Mouse (Mus musculus) intestine, embryonic 14.5 days (tissue): ENCODE measurements at regions not wholly inside any gene's neighbourhood (a gene's known extent, or its start where the extent isn't known, plus 50 kb on each side); places are given as distances from the start of the nearest gene placed in this dataset.

Source experiments
- ATAC-seq: fragments of 200-750 bp; cut with Nextera tagmentation; replicated peaks from 2 replicates; pipeline ENCODE4 v1.8.0; 2017; ENCODE audit warnings: low read depth, moderate number of reproducible peaks, moderate TSS enrichment, moderate library complexity; ENCODE audit not compliant: low FRiP score, low TSS enrichment
- DNase-seq: peaks from one replicate; pipeline ENCODE4 v3.0.0-alpha.2; 2018; ENCODE audit warnings: low spot score
- H3K27ac ChIP-seq: fragments of 300-500 bp; sonication (generic); 2 replicates; pipeline ENCODE4 v1.5.1; 2014; ENCODE audit warnings: low read depth, mild to moderate bottlenecking, control low read depth
- H3K27me3 ChIP-seq: fragments of 300-500 bp; sonication (generic); replicated peaks from 2 replicates; pipeline ENCODE4 v1.6.1; 2014; ENCODE audit warnings: low read length, control low read depth; ENCODE audit not compliant: control insufficient read depth, insufficient read depth
- H3K36me3 ChIP-seq: fragments of 300-500 bp; sonication (generic); 2 replicates; pipeline ENCODE4 v1.6.1; 2014; ENCODE audit warnings: low read length, control low read depth; ENCODE audit not compliant: control insufficient read depth, insufficient read depth
- H3K4me1 ChIP-seq: fragments of 300-500 bp; sonication (generic); replicated peaks from 2 replicates; pipeline ENCODE4 v1.6.1; 2014; ENCODE audit warnings: low read length, control low read depth, mixed read lengths; ENCODE audit not compliant: control insufficient read depth, insufficient read depth
- H3K4me2 ChIP-seq: fragments of 300-500 bp; sonication (generic); 2 replicates; pipeline ENCODE4 v1.6.1; 2014; ENCODE audit warnings: low read length
- H3K4me3 ChIP-seq: fragments of 300-500 bp; sonication (generic); 2 replicates; pipeline ENCODE4 v1.5.1; 2014; ENCODE audit warnings: low read depth, low read length, control low read depth, mixed read lengths
- H3K9ac ChIP-seq: fragments of 300-500 bp; sonication (generic); 2 replicates; pipeline ENCODE4 v1.6.1; 2014; ENCODE audit warnings: mild to moderate bottlenecking, low read length
- H3K9me3 ChIP-seq: fragments of 300-500 bp; sonication (generic); 2 replicates; pipeline ENCODE4 v1.6.1; 2016; ENCODE audit warnings: low read length, control low read depth; ENCODE audit not compliant: control insufficient read depth
- WGBS: fragments of 180-500 bp; shearing (Covaris S2); extraction: QIAGEN DNeasy Blood & Tissue Kit; methylation state at CpG from one replicate; pipeline ENCODE4 v1.1.7; 2014; 5-methylcytosine and 5-hydroxymethylcytosine counted together

GRCm38 (mm10) chr4:131252602-131253442 is 308.6 kb downstream of the Matn1 start:
- Histone ChIP-seq H3K36me3 (no peaks in the 10 kb centered on the region), H3K9ac (no peak overlapping the region), H3K27ac (no peak overlapping the region), H3K4me3 (0 out of 2 replicates have a peak overlapping the region, but pooled peaks have one; percentile 6), H3K9me3 (no peaks in the 10 kb centered on the region), H3K27me3 (0 out of 2 replicates have a peak, but pooled peaks cover 4% of the 10 kb centered on the region), H3K4me2 (peak overlapping the region; percentile 42), H3K4me1 (no peaks in the 10 kb centered on the region)
- 18% methylated on average over 30 of the region's 30 CpGs for WGBS
- ATAC-seq (0 out of 2 replicates have a peak, but pooled peaks have one; percentile 72), DNase-seq (peak; percentile 89)

DNA sequence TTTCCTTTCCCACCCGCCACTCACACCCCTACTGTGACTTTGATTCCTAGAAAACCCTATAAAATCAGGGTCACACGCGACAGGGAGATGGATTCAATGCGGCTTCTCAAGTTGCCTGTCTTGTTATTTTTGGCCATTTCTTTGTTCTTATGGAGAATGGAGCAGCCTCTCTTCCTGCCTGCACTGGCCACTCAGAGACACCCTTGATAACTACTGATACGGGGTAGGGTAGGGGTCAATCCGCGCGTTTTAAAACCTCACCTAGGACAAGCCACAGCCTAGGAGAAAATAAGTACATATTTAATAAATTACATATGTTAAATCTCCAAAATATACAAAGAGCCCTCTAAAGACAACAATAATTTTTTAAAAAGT is 309.2 kb downstream of the Matn1 start:
- peak overlapping the region; percentile 42 for H3K4me2 ChIP-seq
- DNase-seq (no peak), ATAC-seq (no peak)
- H3K27me3 ChIP-seq: 0 out of 2 replicates have a peak, but pooled peaks cover 4% of the 10 kb centered on the region
- 8% methylated on average over 8 of the region's 8 CpGs for WGBS
- no peaks in the 10 kb centered on the region for H3K9me3 ChIP-seq
- no peaks in the 10 kb centered on the region for H3K36me3 ChIP-seq
- H3K9ac ChIP-seq: no peak overlapping the region
- no peaks in the 10 kb centered on the region for H3K4me1 ChIP-seq
- no peak overlapping the region for H3K4me3 ChIP-seq
- H3K27ac ChIP-seq: no peak overlapping the region

DNA sequence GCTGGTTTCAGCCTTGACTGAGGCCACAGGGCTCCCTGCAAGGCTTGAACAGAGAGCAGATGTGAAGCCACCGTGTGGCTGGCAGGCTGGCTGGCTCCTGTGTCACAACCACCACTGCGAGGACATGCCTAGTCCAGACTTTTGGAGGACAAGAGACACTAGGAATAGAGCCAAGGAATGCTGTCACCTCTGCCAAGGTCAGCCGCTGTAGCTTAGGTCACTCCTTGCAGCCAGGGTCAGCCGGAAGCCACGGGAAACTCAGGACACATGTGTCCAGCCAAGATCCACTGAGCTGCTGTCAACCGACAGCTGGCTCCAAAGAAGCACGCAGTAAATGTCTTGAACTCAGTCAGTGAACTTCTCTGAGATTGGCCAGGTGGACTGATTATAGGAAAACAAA is 310.1 kb downstream of the Matn1 start:
- no peak overlapping the region for H3K27ac ChIP-seq
- H3K4me1 ChIP-seq: no peaks in the 10 kb centered on the region
- no peaks in the 10 kb centered on the region for H3K36me3 ChIP-seq
- H3K27me3 ChIP-seq: 0 out of 2 replicates have a peak, but pooled peaks cover 4% of the 10 kb centered on the region
- H3K4me2 ChIP-seq: no peak overlapping the region
- ATAC-seq (no peak), DNase-seq (no peak)
- no peaks in the 10 kb centered on the region for H3K9me3 ChIP-seq
- H3K4me3 ChIP-seq: no peak overlapping the region
- no peak overlapping the region for H3K9ac ChIP-seq
- 71% methylated on average over 7 of the region's 7 CpGs for WGBS

DNA sequence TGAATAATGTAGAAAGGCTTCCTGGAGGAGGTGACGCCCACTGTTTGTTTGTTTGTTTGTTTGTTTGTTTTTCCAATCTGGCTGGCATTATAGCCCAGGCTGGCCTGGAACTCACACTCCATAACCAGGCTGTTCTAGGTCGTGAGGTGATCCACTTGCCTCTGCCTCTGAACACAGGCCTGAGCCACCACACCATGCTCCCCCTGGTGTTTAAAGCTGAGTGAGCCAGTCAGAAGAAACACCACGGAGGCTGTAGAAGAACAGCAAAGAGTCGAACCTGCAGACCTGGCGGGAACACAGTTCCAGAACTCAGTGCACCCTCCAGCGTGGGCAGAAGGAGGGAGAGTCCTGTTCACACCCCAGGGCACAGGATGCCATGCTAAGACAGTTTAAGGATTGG is 310.5 kb downstream of the Matn1 start:
- no peaks in the 10 kb centered on the region for H3K9me3 ChIP-seq
- 0 out of 2 replicates have a peak, but pooled peaks cover 4% of the 10 kb centered on the region for H3K27me3 ChIP-seq
- H3K4me2 ChIP-seq: no peak overlapping the region
- no peak overlapping the region for H3K9ac ChIP-seq
- H3K36me3 ChIP-seq: no peaks in the 10 kb centered on the region
- no peak for DNase-seq
- 44% methylated on average over 6 of the region's 6 CpGs for WGBS
- H3K4me3 ChIP-seq: no peak overlapping the region
- H3K27ac ChIP-seq: no peak overlapping the region
- no peaks in the 10 kb centered on the region for H3K4me1 ChIP-seq
- no peak for ATAC-seq

GRCm38 (mm10) chr4:131261236-131261635 is 317.1 kb downstream of the Matn1 start:
- no peak overlapping the region for H3K27ac ChIP-seq
- no peak overlapping the region for H3K9ac ChIP-seq
- H3K4me3 ChIP-seq: no peak overlapping the region
- ATAC-seq: no peak
- no peaks in the 10 kb centered on the region for H3K27me3 ChIP-seq
- DNase-seq: no peak
- no peaks in the 10 kb centered on the region for H3K4me1 ChIP-seq
- H3K36me3 ChIP-seq: no peaks in the 10 kb centered on the region
- H3K9me3 ChIP-seq: no peaks in the 10 kb centered on the region
- WGBS: 72% methylated on average over 2 of the region's 2 CpGs
- no peak overlapping the region for H3K4me2 ChIP-seq

GRCm38 (mm10) chr4:131262909-131263308 is 318.7 kb downstream of the Matn1 start:
- H3K4me3 ChIP-seq: no peak overlapping the region
- no peak for ATAC-seq
- no peaks in the 10 kb centered on the region for H3K4me1 ChIP-seq
- no peak overlapping the region for H3K27ac ChIP-seq
- H3K9ac ChIP-seq: no peak overlapping the region
- no peak overlapping the region for H3K4me2 ChIP-seq
- H3K27me3 ChIP-seq: 0 out of 2 replicates have a peak, but pooled peaks cover 3% of the 10 kb centered on the region
- no peaks in the 10 kb centered on the region for H3K36me3 ChIP-seq
- DNase-seq: no peak
- H3K9me3 ChIP-seq: no peaks in the 10 kb centered on the region
- WGBS: 64% methylated on average over 6 of the region's 6 CpGs

DNA sequence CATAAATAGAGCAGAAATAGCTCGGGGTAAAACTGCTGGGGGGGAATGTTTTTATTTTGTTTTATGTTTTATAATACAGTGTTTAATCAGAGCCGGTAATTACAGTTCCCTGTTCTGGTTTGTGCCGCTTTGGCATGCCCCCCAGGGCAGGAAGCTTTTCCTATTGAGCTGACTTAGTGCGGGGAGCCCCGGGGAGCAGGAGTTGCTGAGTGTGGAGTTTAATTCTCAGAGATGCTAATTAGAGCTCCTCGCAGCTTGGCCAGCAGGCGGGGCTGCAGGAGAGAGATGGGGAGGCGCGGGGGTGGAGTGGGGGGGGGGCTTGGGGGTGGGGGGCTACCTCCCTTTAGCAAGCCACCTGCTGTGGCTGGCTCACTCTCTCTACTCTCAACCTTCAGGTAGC is 322.6 kb downstream of the Matn1 start:
- Histone ChIP-seq H3K4me3 (no peak overlapping the region), H3K36me3 (no peaks in the 10 kb centered on the region), H3K4me1 (no peaks in the 10 kb centered on the region), H3K9me3 (no peaks in the 10 kb centered on the region), H3K27me3 (0 out of 2 replicates have a peak, but pooled peaks cover 3% of the 10 kb centered on the region), H3K27ac (no peak overlapping the region), H3K4me2 (no peak overlapping the region), H3K9ac (no peak overlapping the region)
- WGBS: 17% methylated on average over 9 of the region's 9 CpGs
- ATAC-seq: no peak
- DNase-seq: no peak

GRCm38 (mm10) chr4:131267760-131268159 is 323.6 kb downstream of the Matn1 start:
- Histone ChIP-seq H3K27ac (no peak overlapping the region), H3K27me3 (0 out of 2 replicates have a peak, but pooled peaks cover 3% of the 10 kb centered on the region), H3K4me3 (no peak overlapping the region), H3K4me1 (no peaks in the 10 kb centered on the region), H3K36me3 (no peaks in the 10 kb centered on the region), H3K9ac (no peak overlapping the region), H3K4me2 (no peak overlapping the region), H3K9me3 (no peaks in the 10 kb centered on the region)
- DNase-seq (no peak), ATAC-seq (no peak)
- 38% methylated on average over 10 of the region's 10 CpGs for WGBS

- ATAC-seq: no peak
- Histone ChIP-seq H3K9ac (no peak overlapping the region), H3K27ac (no peak overlapping the region), H3K27me3 (0 out of 2 replicates have a peak, but pooled peaks cover 3% of the 10 kb centered on the region), H3K9me3 (no peaks in the 10 kb centered on the region), H3K4me3 (no peak overlapping the region), H3K4me1 (no peaks in the 10 kb centered on the region), H3K4me2 (no peak overlapping the region), H3K36me3 (no peaks in the 10 kb centered on the region)
- 17% methylated on average over 7 of the region's 7 CpGs for whole genome bisulfite sequencing
- DNase-seq: peak; percentile 64
Measured at GRCm38 (mm10) chr4:131270192-131270591, 326.0 kb downstream of the Matn1 start.
